Mouse (Mus musculus): ENCODE data around the gene Drc3. TPM values are rescaled to one million over a fixed set of nuclear protein-coding genes. Genes with fewer than 3 reads are reported as not detected.

The Drc3 gene
- polyA plus RNA-seq, 1 experiment from 2014 or later, result 7.9 TPM

DNA sequence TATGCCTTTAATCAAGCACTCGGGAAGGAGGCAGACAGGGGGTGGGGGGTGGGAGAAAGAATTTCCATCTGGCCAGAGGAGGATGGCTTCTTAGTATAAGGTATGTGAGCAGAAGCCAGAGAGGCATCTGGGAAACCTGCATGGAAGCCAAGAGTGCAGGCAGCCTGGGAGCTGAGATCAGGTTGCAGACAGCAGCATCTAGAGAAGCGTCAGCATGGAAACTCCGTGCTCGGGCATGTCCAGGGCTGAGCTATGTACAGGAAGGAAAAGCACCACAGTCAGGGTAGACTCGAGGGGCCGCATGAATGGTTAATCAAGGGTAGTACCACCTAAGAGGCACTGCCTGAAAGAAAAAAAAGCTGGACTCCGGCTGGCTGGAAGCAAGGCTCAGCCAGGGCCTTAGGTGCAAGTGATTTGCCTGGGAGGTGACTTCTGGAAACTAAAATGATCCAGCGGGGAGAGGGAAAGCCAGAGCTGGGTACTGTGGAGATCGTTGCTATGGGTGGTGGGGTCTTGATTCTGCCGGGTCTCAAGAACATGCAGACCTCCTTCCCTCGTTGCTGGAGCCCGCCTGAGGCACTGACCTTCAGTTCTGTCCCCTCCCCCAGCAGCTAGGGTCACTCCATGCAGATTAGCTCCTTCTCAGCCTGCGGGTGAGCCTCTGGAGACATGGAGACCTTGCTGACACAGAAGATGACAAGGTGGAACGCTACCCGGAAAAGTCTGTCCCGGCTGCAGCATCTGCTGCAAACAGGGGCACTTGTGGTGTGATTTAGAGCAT, 13.3 kb downstream of the Drc3 start:
- peak; percentile 89 for DNase-seq (ENCODE audit: low spot score)
- WGBS, result 9% methylated on average over 16 of the region's 16 CpGs

GRCm38 (mm10) chr11:60367256-60367655, 14.1 kb downstream of the Drc3 start:
- Histone ChIP-seq H3K9ac (ENCODE audit: low read depth, low read length) (no peak overlapping the region), H3K27me3 (replicated peaks; ENCODE audit: control insufficient read depth, insufficient read depth, low read length) (no peaks in the 10 kb centered on the region), H3K9me3 (ENCODE audit: control insufficient read depth, low read length) (no peaks in the 10 kb centered on the region), H3K4me1 (ENCODE audit: control insufficient read depth, insufficient read depth, low read length) (peaks cover 14% of the 10 kb centered on the region), H3K4me2 (ENCODE audit: low read depth, low read length) (no peak overlapping the region), H3K36me3 (ENCODE audit: control insufficient read depth, insufficient read depth, low read length) (no peaks in the 10 kb centered on the region), H3K4me3 (ENCODE audit: low read depth, low read length) (no peak overlapping the region), H3K27ac (replicated peaks; ENCODE audit: low read depth, low read length) (no peak overlapping the region; the same call in 1 of the 2 replicates)
- DNase-seq (ENCODE audit: low spot score), result no peak
- ATAC-seq (ENCODE audit: low read depth), result no peak
- 82% methylated on average over 3 of the region's 3 CpGs for WGBS

More for the DNA sequence above, 13.3 kb downstream of the Drc3 start:
- peak; percentile 88 for ATAC-seq (ENCODE audit: low read depth)
- Histone ChIP-seq H3K36me3 (ENCODE audit: control insufficient read depth, insufficient read depth, low read length) (no peaks in the 10 kb centered on the region), H3K9ac (ENCODE audit: low read depth, low read length) (peak overlapping the region; percentile 39; the same call in 1 of the 2 replicates), H3K9me3 (ENCODE audit: control insufficient read depth, low read length) (no peaks in the 10 kb centered on the region), H3K4me1 (ENCODE audit: control insufficient read depth, insufficient read depth, low read length) (peaks cover 14% of the 10 kb centered on the region), H3K4me2 (ENCODE audit: low read depth, low read length) (peak overlapping the region; percentile 28), H3K27ac (replicated peaks; ENCODE audit: low read depth, low read length) (peak overlapping the region; percentile 78), H3K27me3 (replicated peaks; ENCODE audit: control insufficient read depth, insufficient read depth, low read length) (no peaks in the 10 kb centered on the region), H3K4me3 (ENCODE audit: low read depth, low read length) (no peak overlapping the region)

DNA sequence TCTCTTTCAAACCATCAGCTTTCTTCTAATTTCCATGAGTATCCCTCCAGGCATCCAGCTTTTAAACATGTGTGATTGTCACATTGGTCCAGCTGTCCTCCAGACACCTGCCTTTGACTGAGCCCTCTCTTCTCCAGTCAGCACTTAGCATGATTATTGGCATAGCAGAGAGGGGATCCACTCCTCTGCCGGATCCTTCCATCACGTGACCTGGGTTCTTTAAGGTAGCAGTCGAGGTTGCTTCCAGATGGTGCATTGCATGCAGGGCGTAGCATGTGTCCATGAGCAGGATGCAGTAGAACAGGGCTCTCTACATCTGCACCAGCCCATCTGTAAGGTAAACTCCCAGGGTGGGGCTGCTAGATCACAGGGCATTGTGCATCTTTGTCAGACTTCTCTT, 15.8 kb downstream of the Drc3 start:
- Histone ChIP-seq H3K36me3 (ENCODE audit: control insufficient read depth, insufficient read depth, low read length) (no peaks in the 10 kb centered on the region), H3K27ac (replicated peaks; ENCODE audit: low read depth, low read length) (no peak overlapping the region), H3K9me3 (ENCODE audit: control insufficient read depth, low read length) (no peaks in the 10 kb centered on the region), H3K4me1 (ENCODE audit: control insufficient read depth, insufficient read depth, low read length) (peaks cover 14% of the 10 kb centered on the region), H3K4me3 (ENCODE audit: low read depth, low read length) (no peak overlapping the region), H3K9ac (ENCODE audit: low read depth, low read length) (no peak overlapping the region), H3K27me3 (replicated peaks; ENCODE audit: control insufficient read depth, insufficient read depth, low read length) (no peaks in the 10 kb centered on the region), H3K4me2 (ENCODE audit: low read depth, low read length) (no peak overlapping the region)
- WGBS, result 50% methylated on average over 4 of the region's 4 CpGs
- no peak for ATAC-seq (ENCODE audit: low read depth)
- no peak for DNase-seq (ENCODE audit: low spot score)

- Histone ChIP-seq H3K36me3 (ENCODE audit: control insufficient read depth, insufficient read depth, low read length) (no peaks in the 10 kb centered on the region), H3K4me2 (ENCODE audit: low read depth, low read length) (no peak overlapping the region), H3K4me1 (ENCODE audit: control insufficient read depth, insufficient read depth, low read length) (peaks cover 14% of the 10 kb centered on the region), H3K4me3 (ENCODE audit: low read depth, low read length) (no peak overlapping the region), H3K9ac (ENCODE audit: low read depth, low read length) (no peak overlapping the region), H3K27ac (replicated peaks; ENCODE audit: low read depth, low read length) (no peak overlapping the region), H3K9me3 (ENCODE audit: control insufficient read depth, low read length) (no peaks in the 10 kb centered on the region), H3K27me3 (replicated peaks; ENCODE audit: control insufficient read depth, insufficient read depth, low read length) (no peaks in the 10 kb centered on the region)
- ATAC-seq (ENCODE audit: low read depth), result no peak
- WGBS, result 48% methylated on average over 4 of the region's 4 CpGs
- no peak for DNase-seq (ENCODE audit: low spot score)
These were observed 16.3 kb downstream of the Drc3 start for GRCm38 (mm10) chr11:60369448-60369847.

- 82% methylated on average over 13 of the region's 13 CpGs for WGBS
- no peak for ATAC-seq (ENCODE audit: low read depth)
These were observed 17.3 kb downstream of the Drc3 start for GRCm38 (mm10) chr11:60370431-60370830.

DNA sequence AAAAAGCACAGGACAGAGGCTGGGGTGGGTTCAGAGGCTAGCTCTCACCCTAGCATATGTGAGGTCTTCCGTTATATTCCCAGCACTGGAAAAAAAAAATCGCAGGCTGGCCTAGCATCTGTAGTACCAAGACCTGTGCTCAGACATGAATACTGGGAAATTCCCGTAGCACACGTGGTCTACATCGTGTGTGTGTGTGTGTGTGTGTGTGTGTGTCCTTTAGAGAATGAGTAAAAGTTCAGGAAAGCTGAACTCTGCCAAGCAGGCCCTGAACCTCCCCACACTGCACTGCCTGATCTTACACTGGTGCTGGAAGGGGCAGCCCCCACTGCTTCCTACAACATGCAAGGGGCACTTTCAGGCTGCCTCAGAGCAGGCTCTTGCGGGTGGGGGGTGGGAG, 21.4 kb downstream of the Drc3 start:
- Histone ChIP-seq H3K36me3 (ENCODE audit: control insufficient read depth, insufficient read depth, low read length) (no peaks in the 10 kb centered on the region), H3K4me1 (ENCODE audit: control insufficient read depth, insufficient read depth, low read length) (no peaks in the 10 kb centered on the region)
- ATAC-seq (ENCODE audit: low read depth), result no peak

More at GRCm38 (mm10) chr11:60370431-60370830, 17.3 kb downstream of the Drc3 start:
- no peaks in the 10 kb centered on the region for H3K27me3 ChIP-seq (replicated peaks; ENCODE audit: control insufficient read depth, insufficient read depth, low read length)
- H3K4me3 ChIP-seq (ENCODE audit: low read depth, low read length), result no peak overlapping the region
- no peak overlapping the region for H3K4me2 ChIP-seq (ENCODE audit: low read depth, low read length)
- peaks cover 14% of the 10 kb centered on the region for H3K4me1 ChIP-seq (ENCODE audit: control insufficient read depth, insufficient read depth, low read length)
- no peaks in the 10 kb centered on the region for H3K36me3 ChIP-seq (ENCODE audit: control insufficient read depth, insufficient read depth, low read length)
- H3K9me3 ChIP-seq (ENCODE audit: control insufficient read depth, low read length), result no peaks in the 10 kb centered on the region
- no peak for DNase-seq (ENCODE audit: low spot score)
- no peak overlapping the region for H3K9ac ChIP-seq (ENCODE audit: low read depth, low read length)
- H3K27ac ChIP-seq (replicated peaks; ENCODE audit: low read depth, low read length), result no peak overlapping the region

GRCm38 (mm10) chr11:60383518-60383917, 30.4 kb downstream of the Drc3 start:
- 91% methylated on average over 6 of the region's 6 CpGs for WGBS
- H3K9ac ChIP-seq (ENCODE audit: low read depth, low read length), result no peak overlapping the region

More for the DNA sequence above, 21.4 kb downstream of the Drc3 start:
- no peak for DNase-seq (ENCODE audit: low spot score)
- no peaks in the 10 kb centered on the region for H3K9me3 ChIP-seq (ENCODE audit: control insufficient read depth, low read length)
- no peak overlapping the region for H3K4me3 ChIP-seq (ENCODE audit: low read depth, low read length)
- no peak overlapping the region for H3K4me2 ChIP-seq (ENCODE audit: low read depth, low read length)
- H3K27ac ChIP-seq (replicated peaks; ENCODE audit: low read depth, low read length), result no peak overlapping the region
- 68% methylated on average over 6 of the region's 6 CpGs for WGBS
- H3K27me3 ChIP-seq (replicated peaks; ENCODE audit: control insufficient read depth, insufficient read depth, low read length), result no peaks in the 10 kb centered on the region
- H3K9ac ChIP-seq (ENCODE audit: low read depth, low read length), result no peak overlapping the region

GRCm38 (mm10) chr11:60384762-60385421, 31.8 kb downstream of the Drc3 start:
- ATAC-seq (ENCODE audit: low read depth) (peak; percentile 60), DNase-seq (ENCODE audit: low spot score) (peak; percentile 29)
- no peak overlapping the region for H3K4me3 ChIP-seq (ENCODE audit: low read depth, low read length)
- H3K9me3 ChIP-seq (ENCODE audit: control insufficient read depth, low read length), result no peaks in the 10 kb centered on the region
- no peak overlapping the region for H3K27ac ChIP-seq (replicated peaks; ENCODE audit: low read depth, low read length)
- peak overlapping the region; percentile 53 for H3K9ac ChIP-seq (ENCODE audit: low read depth, low read length)
- no peaks in the 10 kb centered on the region for H3K36me3 ChIP-seq (ENCODE audit: control insufficient read depth, insufficient read depth, low read length)
- peaks cover 11% of the 10 kb centered on the region; the same call in 1 of the 2 replicates for H3K4me1 ChIP-seq (ENCODE audit: control insufficient read depth, insufficient read depth, low read length)
- H3K27me3 ChIP-seq (replicated peaks; ENCODE audit: control insufficient read depth, insufficient read depth, low read length), result no peaks in the 10 kb centered on the region
- 7% methylated on average over 14 of the region's 16 CpGs for WGBS
- peak overlapping the region; percentile 40 for H3K4me2 ChIP-seq (ENCODE audit: low read depth, low read length)

More at GRCm38 (mm10) chr11:60383518-60383917, 30.4 kb downstream of the Drc3 start:
- H3K36me3 ChIP-seq (ENCODE audit: control insufficient read depth, insufficient read depth, low read length), result no peaks in the 10 kb centered on the region
- DNase-seq (ENCODE audit: low spot score) (no peak), ATAC-seq (ENCODE audit: low read depth) (no peak)
- H3K27me3 ChIP-seq (replicated peaks; ENCODE audit: control insufficient read depth, insufficient read depth, low read length), result no peaks in the 10 kb centered on the region
- peaks cover 11% of the 10 kb centered on the region; the same call in 1 of the 2 replicates for H3K4me1 ChIP-seq (ENCODE audit: control insufficient read depth, insufficient read depth, low read length)
- no peak overlapping the region for H3K4me2 ChIP-seq (ENCODE audit: low read depth, low read length)
- no peaks in the 10 kb centered on the region for H3K9me3 ChIP-seq (ENCODE audit: control insufficient read depth, low read length)
- H3K4me3 ChIP-seq (ENCODE audit: low read depth, low read length), result no peak overlapping the region
- no peak overlapping the region for H3K27ac ChIP-seq (replicated peaks; ENCODE audit: low read depth, low read length)

Data from embryonic facial prominence, embryonic 14.5 days (tissue).